Mouse (Mus musculus): ENCODE measurements around the gene Evi2.

DNA sequence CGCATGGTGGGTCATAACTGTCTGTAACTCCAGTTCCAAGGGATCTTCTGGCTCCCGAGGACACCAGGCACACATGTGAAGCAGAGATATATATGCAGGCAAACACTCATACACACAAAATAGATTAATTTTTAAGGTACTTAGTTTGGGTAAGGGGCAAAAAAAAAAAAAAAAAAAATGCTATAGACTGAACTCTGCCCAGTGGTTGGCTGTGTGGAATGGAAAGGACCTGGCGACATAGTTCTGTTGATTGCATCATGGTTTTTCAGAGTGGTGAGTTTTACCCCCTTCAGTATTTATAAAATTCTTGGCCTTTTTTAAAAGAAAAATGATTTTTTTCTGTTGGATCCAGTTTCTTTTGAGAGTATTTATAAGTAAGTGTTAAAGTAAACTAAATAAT lies 5.9 kb upstream of the Evi2 start:
- TF ChIP-seq CTCF (IDR thresholded peaks at IDR 0.05; ENCODE audit: low read depth) (no peak), EP300 (optimal IDR thresholded peaks at IDR 0.05) (no peak)

Measured in stomach, postnatal 0 days (tissue).